Mouse (Mus musculus): ENCODE measurements at regions not wholly inside any gene's neighbourhood (a gene's known extent, or its start where the extent isn't known, plus 50 kb on each side); places are given as distances from the start of the nearest gene placed in this dataset.

GRCm38 (mm10) chr13:75523293-75524278, 183.0 kb upstream of the Ell2 start:
- Histone ChIP-seq H3K36me3 (replicated peaks) (no peaks in the 10 kb centered on the region), H3K27me3 (ENCODE audit: insufficient read depth, low read length) (peaks cover 6% of the 10 kb centered on the region), H3K9me3 (replicated peaks) (no peaks in the 10 kb centered on the region), H3K4me1 (ENCODE audit: insufficient read depth, low read depth, low read length) (no peaks in the 10 kb centered on the region), H3K4me3 (ENCODE audit: low read depth, low read length) (no peak overlapping the region)
- DNase-seq (ENCODE audit: low spot score) (no peak), ATAC-seq (ENCODE audit: extremely low read depth, insufficient number of reproducible peaks, low FRiP score, poor library complexity, severe bottlenecking) (no peak)
- TF ChIP-seq POLR2AphosphoS5 (IDR thresholded peaks at IDR 0.05; ENCODE audit: insufficient replicate concordance, low read depth, low read length) = no peak
- TF ChIP-seq TAL1 (conservative IDR thresholded peaks at IDR 0.05; ENCODE audit: low read depth, low read length) = no peak
- TF ChIP-seq GATA1 (IDR thresholded peaks at IDR 0.05; ENCODE audit: borderline replicate concordance, low read length) = no peak
- no peak for TF ChIP-seq CTCF (IDR thresholded peaks at IDR 0.05; ENCODE audit: low read depth, low read length)
- no peak for TF ChIP-seq GATA2 (IDR thresholded peaks at IDR 0.05; ENCODE audit: borderline replicate concordance, low read depth, low read length)

DNA sequence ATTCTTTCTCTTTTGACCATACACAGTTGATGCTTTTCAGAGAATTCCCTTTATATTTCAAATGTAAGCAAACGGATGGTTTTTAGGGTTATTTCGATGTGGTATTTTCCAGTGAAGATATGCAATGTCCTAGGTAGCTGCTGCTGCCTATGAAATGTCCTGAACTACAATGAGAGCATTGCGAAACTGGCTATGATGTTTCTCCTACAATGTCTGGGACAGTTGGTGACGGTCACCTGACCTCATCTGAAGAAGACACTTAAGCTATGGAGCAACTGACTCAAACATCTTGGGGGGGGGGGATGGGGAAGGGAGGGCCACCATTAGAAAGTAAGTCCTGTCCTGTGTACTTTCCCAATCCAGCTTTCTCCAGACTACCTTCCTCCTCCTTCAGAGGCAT, 182.1 kb upstream of the Ell2 start:
- no peaks in the 10 kb centered on the region for H3K36me3 ChIP-seq (replicated peaks)
- no peaks in the 10 kb centered on the region for H3K9me3 ChIP-seq (replicated peaks)
- TF ChIP-seq CTCF (IDR thresholded peaks at IDR 0.05; ENCODE audit: low read depth, low read length) (no peak), TAL1 (conservative IDR thresholded peaks at IDR 0.05; ENCODE audit: low read depth, low read length) (no peak), POLR2AphosphoS5 (IDR thresholded peaks at IDR 0.05; ENCODE audit: insufficient replicate concordance, low read depth, low read length) (no peak), GATA1 (IDR thresholded peaks at IDR 0.05; ENCODE audit: borderline replicate concordance, low read length) (no peak), GATA2 (IDR thresholded peaks at IDR 0.05; ENCODE audit: borderline replicate concordance, low read depth, low read length) (no peak)
- H3K4me3 ChIP-seq (ENCODE audit: low read depth, low read length) = no peak overlapping the region
- no peaks in the 10 kb centered on the region for H3K4me1 ChIP-seq (ENCODE audit: insufficient read depth, low read depth, low read length)
- DNase-seq (ENCODE audit: low spot score) (no peak), ATAC-seq (ENCODE audit: extremely low read depth, insufficient number of reproducible peaks, low FRiP score, poor library complexity, severe bottlenecking) (no peak)
- H3K27me3 ChIP-seq (ENCODE audit: insufficient read depth, low read length) = peaks cover 6% of the 10 kb centered on the region

GRCm38 (mm10) chr13:75531566-75531965, 175.0 kb upstream of the Ell2 start:
- TF ChIP-seq GATA1 (IDR thresholded peaks at IDR 0.05; ENCODE audit: borderline replicate concordance, low read length) = no peak
- TF ChIP-seq GATA2 (IDR thresholded peaks at IDR 0.05; ENCODE audit: borderline replicate concordance, low read depth, low read length) = no peak
- no peak for TF ChIP-seq CTCF (IDR thresholded peaks at IDR 0.05; ENCODE audit: low read depth, low read length)
- TF ChIP-seq TAL1 (conservative IDR thresholded peaks at IDR 0.05; ENCODE audit: low read depth, low read length) = no peak
- TF ChIP-seq POLR2AphosphoS5 (IDR thresholded peaks at IDR 0.05; ENCODE audit: insufficient replicate concordance, low read depth, low read length) = no peak
- H3K9me3 ChIP-seq (replicated peaks) = no peaks in the 10 kb centered on the region
- H3K27me3 ChIP-seq (ENCODE audit: insufficient read depth, low read length) = peaks cover 5% of the 10 kb centered on the region
- no peaks in the 10 kb centered on the region for H3K36me3 ChIP-seq (replicated peaks)
- no peaks in the 10 kb centered on the region for H3K4me1 ChIP-seq (ENCODE audit: insufficient read depth, low read depth, low read length)
- H3K4me3 ChIP-seq (ENCODE audit: low read depth, low read length) = no peak overlapping the region
- DNase-seq (ENCODE audit: low spot score) (no peak), ATAC-seq (ENCODE audit: extremely low read depth, insufficient number of reproducible peaks, low FRiP score, poor library complexity, severe bottlenecking) (no peak)

GRCm38 (mm10) chr13:75541446-75541845, 165.1 kb upstream of the Ell2 start:
- DNase-seq (ENCODE audit: low spot score) (no peak), ATAC-seq (ENCODE audit: extremely low read depth, insufficient number of reproducible peaks, low FRiP score, poor library complexity, severe bottlenecking) (no peak)
- TF ChIP-seq POLR2AphosphoS5 (IDR thresholded peaks at IDR 0.05; ENCODE audit: insufficient replicate concordance, low read depth, low read length) (no peak), GATA1 (IDR thresholded peaks at IDR 0.05; ENCODE audit: borderline replicate concordance, low read length) (no peak), GATA2 (IDR thresholded peaks at IDR 0.05; ENCODE audit: borderline replicate concordance, low read depth, low read length) (no peak), CTCF (IDR thresholded peaks at IDR 0.05; ENCODE audit: low read depth, low read length) (no peak), TAL1 (conservative IDR thresholded peaks at IDR 0.05; ENCODE audit: low read depth, low read length) (no peak)
- H3K4me3 ChIP-seq (ENCODE audit: low read depth, low read length) = no peak overlapping the region
- H3K9me3 ChIP-seq (replicated peaks) = no peaks in the 10 kb centered on the region
- no peaks in the 10 kb centered on the region for H3K27me3 ChIP-seq (ENCODE audit: insufficient read depth, low read length)
- no peaks in the 10 kb centered on the region for H3K4me1 ChIP-seq (ENCODE audit: insufficient read depth, low read depth, low read length)
- H3K36me3 ChIP-seq (replicated peaks) = no peaks in the 10 kb centered on the region

- Histone ChIP-seq H3K9me3 (replicated peaks) (no peaks in the 10 kb centered on the region), H3K27me3 (ENCODE audit: insufficient read depth, low read length) (no peaks in the 10 kb centered on the region), H3K36me3 (replicated peaks) (no peaks in the 10 kb centered on the region), H3K4me1 (ENCODE audit: insufficient read depth, low read depth, low read length) (no peaks in the 10 kb centered on the region), H3K4me3 (ENCODE audit: low read depth, low read length) (no peak overlapping the region)
- no peak for TF ChIP-seq TAL1 (conservative IDR thresholded peaks at IDR 0.05; ENCODE audit: low read depth, low read length)
- TF ChIP-seq POLR2AphosphoS5 (IDR thresholded peaks at IDR 0.05; ENCODE audit: insufficient replicate concordance, low read depth, low read length) = no peak
- no peak for TF ChIP-seq GATA1 (IDR thresholded peaks at IDR 0.05; ENCODE audit: borderline replicate concordance, low read length)
- no peak for TF ChIP-seq GATA2 (IDR thresholded peaks at IDR 0.05; ENCODE audit: borderline replicate concordance, low read depth, low read length)
- TF ChIP-seq CTCF (IDR thresholded peaks at IDR 0.05; ENCODE audit: low read depth, low read length) = no peak
- no peak for ATAC-seq (ENCODE audit: extremely low read depth, insufficient number of reproducible peaks, low FRiP score, poor library complexity, severe bottlenecking)
- no peak for DNase-seq (ENCODE audit: low spot score)
Observed at GRCm38 (mm10) chr13:75542253-75542945, 164.2 kb upstream of the Ell2 start.

DNA sequence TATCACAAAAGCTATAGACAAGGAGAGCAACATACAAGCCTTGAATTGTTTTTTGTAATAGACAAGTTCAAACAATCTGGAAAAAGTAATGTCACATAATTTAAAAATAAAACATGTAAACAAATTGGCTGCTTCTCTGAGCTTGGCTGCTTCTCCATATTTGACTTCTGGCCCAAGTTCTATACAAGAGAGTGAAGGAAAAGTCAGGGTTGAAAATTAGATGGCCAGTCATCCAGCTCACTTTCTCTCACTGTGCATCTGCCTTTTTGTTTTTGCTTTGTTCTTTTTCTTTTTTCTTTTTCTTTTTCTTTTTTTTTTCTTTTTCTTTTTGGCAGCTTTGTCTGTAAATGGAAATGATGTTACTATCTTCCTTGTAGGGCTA, 163.6 kb upstream of the Ell2 start:
- Histone ChIP-seq H3K9me3 (replicated peaks) (no peaks in the 10 kb centered on the region), H3K27me3 (ENCODE audit: insufficient read depth, low read length) (no peaks in the 10 kb centered on the region), H3K36me3 (replicated peaks) (no peaks in the 10 kb centered on the region), H3K4me1 (ENCODE audit: insufficient read depth, low read depth, low read length) (no peaks in the 10 kb centered on the region), H3K4me3 (ENCODE audit: low read depth, low read length) (no peak overlapping the region)
- ATAC-seq (ENCODE audit: extremely low read depth, insufficient number of reproducible peaks, low FRiP score, poor library complexity, severe bottlenecking) (no peak), DNase-seq (ENCODE audit: low spot score) (no peak)
- TF ChIP-seq POLR2AphosphoS5 (IDR thresholded peaks at IDR 0.05; ENCODE audit: insufficient replicate concordance, low read depth, low read length) (no peak), GATA2 (IDR thresholded peaks at IDR 0.05; ENCODE audit: borderline replicate concordance, low read depth, low read length) (no peak), CTCF (IDR thresholded peaks at IDR 0.05; ENCODE audit: low read depth, low read length) (no peak), GATA1 (IDR thresholded peaks at IDR 0.05; ENCODE audit: borderline replicate concordance, low read length) (no peak), TAL1 (conservative IDR thresholded peaks at IDR 0.05; ENCODE audit: low read depth, low read length) (no peak)
